Mouse (Mus musculus): Measurements from ENCODE around the gene St6galnac5. TPM values are rescaled to one million over a fixed set of nuclear protein-coding genes. Genes with fewer than 3 reads are reported as not detected.

The St6galnac5 gene
- polyA plus RNA-seq, 1 experiment: not detected

- WGBS: 69% methylated on average over 3 of the region's 3 CpGs
- Histone ChIP-seq H3K4me1 (ENCODE audit: control insufficient read depth, insufficient read depth, low read length) (peaks cover 3% of the 10 kb centered on the region; the same call in 1 of the 2 replicates), H3K4me3 (replicated peaks; ENCODE audit: control insufficient read depth, low read depth, low read length) (no peak overlapping the region), H3K27ac (ENCODE audit: control insufficient read depth, insufficient read depth, low read depth, low read length, poor library complexity) (no peak overlapping the region)
- TF ChIP-seq POLR2A (IDR thresholded peaks at IDR 0.05; ENCODE audit: borderline replicate concordance, control insufficient read depth, low read depth, low read length) (no peak), CTCF (IDR thresholded peaks at IDR 0.05; ENCODE audit: control insufficient read depth, insufficient read depth, low read length) (no peak)
Measured at GRCm38 (mm10) chr3:152931354-152931753, 50.7 kb downstream of the St6galnac5 start.

GRCm38 (mm10) chr3:152929788-152930281, 52.2 kb downstream of the St6galnac5 start:
- WGBS: 73% methylated on average over 7 of the region's 7 CpGs
- H3K4me3 ChIP-seq (replicated peaks; ENCODE audit: control insufficient read depth, low read depth, low read length): no peak overlapping the region
- peaks cover 4% of the 10 kb centered on the region; the same call in 1 of the 2 replicates for H3K4me1 ChIP-seq (ENCODE audit: control insufficient read depth, insufficient read depth, low read length)
- H3K27ac ChIP-seq (ENCODE audit: control insufficient read depth, insufficient read depth, low read depth, low read length, poor library complexity): no peak overlapping the region
- TF ChIP-seq POLR2A (IDR thresholded peaks at IDR 0.05; ENCODE audit: borderline replicate concordance, control insufficient read depth, low read depth, low read length) (no peak), CTCF (IDR thresholded peaks at IDR 0.05; ENCODE audit: control insufficient read depth, insufficient read depth, low read length) (no peak)

GRCm38 (mm10) chr3:152929256-152929787, 52.7 kb downstream of the St6galnac5 start:
- Histone ChIP-seq H3K4me1 (ENCODE audit: control insufficient read depth, insufficient read depth, low read length) (peaks cover 4% of the 10 kb centered on the region; the same call in 1 of the 2 replicates), H3K27ac (ENCODE audit: control insufficient read depth, insufficient read depth, low read depth, low read length, poor library complexity) (no peak overlapping the region), H3K4me3 (replicated peaks; ENCODE audit: control insufficient read depth, low read depth, low read length) (no peak overlapping the region)
- WGBS: 85% methylated on average over 10 of the region's 10 CpGs
- TF ChIP-seq POLR2A (IDR thresholded peaks at IDR 0.05; ENCODE audit: borderline replicate concordance, control insufficient read depth, low read depth, low read length) (no peak), CTCF (IDR thresholded peaks at IDR 0.05; ENCODE audit: control insufficient read depth, insufficient read depth, low read length) (no peak)

- WGBS: 42% methylated on average over 13 of the region's 13 CpGs
- TF ChIP-seq POLR2A (IDR thresholded peaks at IDR 0.05; ENCODE audit: borderline replicate concordance, control insufficient read depth, low read depth, low read length) (no peak), CTCF (IDR thresholded peaks at IDR 0.05; ENCODE audit: control insufficient read depth, insufficient read depth, low read length) (no peak)
- H3K4me3 ChIP-seq (replicated peaks; ENCODE audit: control insufficient read depth, low read depth, low read length): no peak overlapping the region
- H3K27ac ChIP-seq (ENCODE audit: control insufficient read depth, insufficient read depth, low read depth, low read length, poor library complexity): no peak overlapping the region; the same call in 1 of the 2 replicates
- H3K4me1 ChIP-seq (ENCODE audit: control insufficient read depth, insufficient read depth, low read length): peaks cover 4% of the 10 kb centered on the region; the same call in 1 of the 2 replicates
Measured at GRCm38 (mm10) chr3:152928287-152928975, 53.6 kb downstream of the St6galnac5 start.

GRCm38 (mm10) chr3:152926166-152926565, 55.9 kb downstream of the St6galnac5 start:
- no peak for TF ChIP-seq CTCF (IDR thresholded peaks at IDR 0.05; ENCODE audit: control insufficient read depth, insufficient read depth, low read length)
- no peak for TF ChIP-seq POLR2A (IDR thresholded peaks at IDR 0.05; ENCODE audit: borderline replicate concordance, control insufficient read depth, low read depth, low read length)
- peaks cover 4% of the 10 kb centered on the region; the same call in 1 of the 2 replicates for H3K4me1 ChIP-seq (ENCODE audit: control insufficient read depth, insufficient read depth, low read length)
- no peak overlapping the region for H3K27ac ChIP-seq (ENCODE audit: control insufficient read depth, insufficient read depth, low read depth, low read length, poor library complexity)
- H3K4me3 ChIP-seq (replicated peaks; ENCODE audit: control insufficient read depth, low read depth, low read length): no peak overlapping the region
- WGBS: 40% methylated on average over 4 of the region's 4 CpGs

- TF ChIP-seq POLR2A (IDR thresholded peaks at IDR 0.05; ENCODE audit: borderline replicate concordance, control insufficient read depth, low read depth, low read length) (no peak), CTCF (IDR thresholded peaks at IDR 0.05; ENCODE audit: control insufficient read depth, insufficient read depth, low read length) (no peak)
- Histone ChIP-seq H3K27ac (ENCODE audit: control insufficient read depth, insufficient read depth, low read depth, low read length, poor library complexity) (no peak overlapping the region), H3K4me1 (ENCODE audit: control insufficient read depth, insufficient read depth, low read length) (peaks cover 4% of the 10 kb centered on the region; the same call in 1 of the 2 replicates), H3K4me3 (replicated peaks; ENCODE audit: control insufficient read depth, low read depth, low read length) (no peak overlapping the region)
- WGBS: 66% methylated on average over 8 of the region's 8 CpGs
Measured at GRCm38 (mm10) chr3:152925364-152925763, 56.7 kb downstream of the St6galnac5 start.

GRCm38 (mm10) chr3:152923530-152923929, 58.5 kb downstream of the St6galnac5 start:
- Histone ChIP-seq H3K4me1 (ENCODE audit: control insufficient read depth, insufficient read depth, low read length) (peaks cover 2% of the 10 kb centered on the region; the same call in 1 of the 2 replicates), H3K27ac (ENCODE audit: control insufficient read depth, insufficient read depth, low read depth, low read length, poor library complexity) (no peak overlapping the region), H3K4me3 (replicated peaks; ENCODE audit: control insufficient read depth, low read depth, low read length) (no peak overlapping the region)
- TF ChIP-seq POLR2A (IDR thresholded peaks at IDR 0.05; ENCODE audit: borderline replicate concordance, control insufficient read depth, low read depth, low read length) (no peak), CTCF (IDR thresholded peaks at IDR 0.05; ENCODE audit: control insufficient read depth, insufficient read depth, low read length) (no peak)
- 88% methylated on average over 15 of the region's 15 CpGs for WGBS

GRCm38 (mm10) chr3:152920365-152920764, 61.7 kb downstream of the St6galnac5 start:
- 24% methylated on average over 3 of the region's 3 CpGs for WGBS
- TF ChIP-seq CTCF (IDR thresholded peaks at IDR 0.05; ENCODE audit: control insufficient read depth, insufficient read depth, low read length): no peak
- no peak for TF ChIP-seq POLR2A (IDR thresholded peaks at IDR 0.05; ENCODE audit: borderline replicate concordance, control insufficient read depth, low read depth, low read length)
- Histone ChIP-seq H3K4me3 (replicated peaks; ENCODE audit: control insufficient read depth, low read depth, low read length) (no peak overlapping the region), H3K27ac (ENCODE audit: control insufficient read depth, insufficient read depth, low read depth, low read length, poor library complexity) (no peak overlapping the region), H3K4me1 (ENCODE audit: control insufficient read depth, insufficient read depth, low read length) (peaks cover under 1% of the 10 kb centered on the region; the same call in 1 of the 2 replicates)
